Mouse (Mus musculus): ENCODE measurements around the gene Actr1a. TPM values are rescaled to one million over a fixed set of nuclear protein-coding genes. Genes with fewer than 3 reads are reported as not detected.

The Actr1a gene
- total RNA-seq, 2 experiments from 2014 or later, result 80.8 to 88.7 TPM

DNA sequence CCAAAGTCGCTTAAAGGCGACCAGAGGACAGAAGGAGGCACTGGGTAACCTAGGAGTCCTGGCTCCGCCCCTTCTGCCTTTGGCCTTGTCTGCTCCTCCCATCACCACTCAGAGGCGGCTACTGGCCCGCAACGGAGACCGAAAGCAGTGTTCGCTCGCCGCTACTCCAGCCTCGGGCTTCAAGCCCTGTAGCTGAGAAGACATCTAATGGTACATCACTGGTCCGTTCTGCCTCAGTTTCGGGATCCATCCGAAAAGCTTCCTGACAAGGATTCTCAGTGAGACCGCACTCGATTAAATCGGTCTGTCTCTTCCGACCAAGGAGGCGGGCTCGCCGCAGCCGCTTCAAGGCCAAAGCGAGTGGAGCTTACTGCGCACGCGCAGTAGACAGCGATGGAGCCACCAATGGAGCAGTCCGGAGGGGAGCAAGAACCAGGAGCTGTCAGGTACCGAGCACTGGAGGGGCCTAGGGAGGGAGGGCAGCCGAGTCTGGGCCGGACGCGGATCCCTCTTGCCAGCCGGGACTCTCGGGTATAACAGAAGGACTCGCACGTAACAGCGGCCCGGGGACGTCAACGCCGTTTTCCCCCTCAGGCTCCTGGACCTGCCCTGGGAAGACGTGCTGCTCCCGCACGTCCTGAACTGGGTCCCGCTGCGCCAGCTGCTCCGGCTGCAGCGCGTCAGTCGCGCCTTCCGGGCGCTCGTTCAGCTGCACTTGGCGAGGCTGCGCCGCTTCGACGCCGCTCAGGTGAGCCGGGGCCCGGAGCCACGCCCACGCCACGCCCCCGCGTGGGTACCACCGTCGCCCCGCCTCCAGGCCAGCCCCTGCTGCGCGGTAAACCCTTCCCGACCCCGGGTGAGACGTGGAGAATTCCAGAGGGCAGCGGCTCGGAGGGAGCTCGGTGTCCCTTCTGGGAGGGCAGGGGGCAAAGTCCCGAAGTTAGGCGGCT, 67.2 kb downstream of the Actr1a start, which contains the start of gene Fbxl15:
TSS of gene Fbxl15 (plus strand) at position 104 of the 950 bp plus-strand sequence.
- peak; percentile 86 to 93 for DNase-seq (ENCODE audit: low spot score in 2 of 2)

DNA sequence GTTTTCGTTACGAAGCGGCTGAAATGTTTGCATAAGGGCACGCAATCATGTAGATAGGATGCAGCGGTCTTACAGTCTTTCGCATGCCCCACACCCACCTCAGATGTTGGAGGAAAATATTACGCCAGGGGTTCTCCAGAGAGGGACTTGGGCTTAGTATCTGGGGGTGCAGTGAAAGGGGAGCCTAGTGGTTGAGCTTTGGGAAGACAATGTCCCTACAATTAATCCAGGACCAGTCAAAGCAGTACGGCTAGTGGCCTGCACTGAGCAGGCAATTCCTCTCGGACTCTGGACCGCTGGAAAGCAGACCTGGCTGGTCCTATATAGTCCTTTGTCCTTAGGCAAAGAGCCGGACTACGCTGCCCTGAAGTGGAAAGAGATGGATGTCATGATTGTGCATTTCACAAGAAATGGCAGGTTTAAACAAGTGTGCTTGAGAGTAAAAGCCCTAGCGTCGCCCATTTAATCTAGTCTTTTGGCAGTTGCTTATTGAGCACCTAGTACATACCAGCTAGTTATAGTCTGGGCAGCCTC, 68.0 kb downstream of the Actr1a start:
- DNase-seq (ENCODE audit: low spot score in 2 of 2), result no peak

Small RNA genes lying within 50 kb of the gene (microRNA-seq; reads per million reads assigned to microRNA genes)
- gene Mir146b, result not detected

Other genes with a start within 250 kb of the Actr1a start
- 10 to 100 TPM; 32.2 to 36.1 TPM for gene Pitx3, start 247.4 kb downstream of the Actr1a start, total RNA-seq (2021)
- 10 to 100 TPM; 76.4 to 86.9 TPM for gene Gbf1, start 243.2 kb downstream of the Actr1a start, total RNA-seq (2021)
- 10 to 100 TPM; 19.0 to 20.2 TPM for gene Nfkb2, start 91.4 kb downstream of the Actr1a start, total RNA-seq (2021)
- gene Psd, start 68.6 kb downstream of the Actr1a start, total RNA-seq (2021), result 1 to 10 TPM; 2.0 to 2.9 TPM
- gene Fbxl15, start 67.6 kb downstream of the Actr1a start, total RNA-seq (2021), result 1 to 10 TPM; 4.4 to 5.1 TPM
- gene Cuedc2, start 57.0 kb downstream of the Actr1a start, total RNA-seq (2021), result 100 to 1,000 TPM; 106 to 120 TPM
- 1 to 10 TPM; 1.7 to 2.5 TPM for gene Mfsd13a, start 54.6 kb downstream of the Actr1a start, total RNA-seq (2021)
- gene 2310034G01Rik, start 45.4 kb downstream of the Actr1a start, total RNA-seq (2021), result under 1 TPM; 0.59 to 0.70 TPM
- 10 to 100 TPM; 20.1 to 23.5 TPM for gene Sufu, start 1.1 kb upstream of the Actr1a start, total RNA-seq (2021)
- gene Trim8, start 106.0 kb upstream of the Actr1a start, total RNA-seq (2021), result 10 to 100 TPM; 40.4 to 41.4 TPM
- gene Arl3, start 177.4 kb upstream of the Actr1a start, total RNA-seq (2021), result 10 to 100 TPM; 34.8 to 37.9 TPM
- gene Sfxn2, start 177.6 kb upstream of the Actr1a start, total RNA-seq (2021), result 10 to 100 TPM in 1 of 2 experiments, 1 to 10 TPM in 1; 7.8 to 11.2 TPM
- gene Wbp1l, start 203.3 kb upstream of the Actr1a start, total RNA-seq (2021), result 10 to 100 TPM; 52.4 to 57.2 TPM